Mouse (Mus musculus) midbrain, postnatal 0 days (tissue): ENCODE measurements around the gene Mospd3. TPM values are rescaled to one million over a fixed set of nuclear protein-coding genes. Genes with fewer than 3 reads are reported as not detected.

Experiments
- ATAC-seq: fragments of 200-750 bp; cut with Nextera tagmentation; 2 replicates; pipeline ENCODE4 v1.8.0; 2017; ENCODE audit warnings: moderate number of reproducible peaks, mild to moderate bottlenecking, moderate TSS enrichment, moderate library complexity; ENCODE audit not compliant: low FRiP score
- DNase-seq: peaks from one replicate; pipeline ENCODE4 v3.0.0-alpha.2; 2015; ENCODE audit warnings: low spot score
- H3K27ac ChIP-seq: fragments of 300-500 bp; sonication (generic); 2 replicates; pipeline ENCODE4 v1.5.1; 2014; ENCODE audit warnings: low read depth, mild to moderate bottlenecking, low read length, mixed read lengths
- H3K27me3 ChIP-seq: fragments of 300-500 bp; sonication (generic); 2 replicates; pipeline ENCODE4 v1.6.1; 2014; ENCODE audit warnings: low read length, control low read depth, mixed read lengths; ENCODE audit not compliant: insufficient read depth
- H3K36me3 ChIP-seq: fragments of 300-500 bp; sonication (generic); 2 replicates; pipeline ENCODE4 v1.6.1; 2014; ENCODE audit warnings: low read length, control low read depth, mixed read lengths; ENCODE audit not compliant: insufficient read depth
- H3K4me1 ChIP-seq: fragments of 300-500 bp; sonication (generic); 2 replicates; pipeline ENCODE4 v1.6.1; 2014; ENCODE audit warnings: mild to moderate bottlenecking, control low read depth, antibody characterized with exemption, low read length, mixed read lengths; ENCODE audit not compliant: insufficient read depth
- H3K4me2 ChIP-seq: fragments of 300-500 bp; sonication (generic); 2 replicates; pipeline ENCODE4 v1.6.1; 2014; ENCODE audit warnings: low read depth, mild to moderate bottlenecking, low read length, mixed read lengths; ENCODE audit not compliant: poor library complexity, severe bottlenecking
- H3K4me3 ChIP-seq: fragments of 300-500 bp; sonication (generic); 2 replicates; pipeline ENCODE4 v1.5.1; 2014; ENCODE audit warnings: low read depth, mild to moderate bottlenecking, low read length, moderate library complexity
- H3K9ac ChIP-seq: fragments of 300-500 bp; sonication (generic); replicated peaks from 2 replicates; pipeline ENCODE4 v1.6.1; 2014; ENCODE audit warnings: mild to moderate bottlenecking, low read length, moderate library complexity, mixed read lengths; ENCODE audit not compliant: poor library complexity, severe bottlenecking
- H3K9me3 ChIP-seq: fragments of 300-500 bp; sonication (generic); 2 replicates; pipeline ENCODE4 v1.6.1; 2016; ENCODE audit warnings: low read length, control low read depth
- CTCF ChIP-seq: IDR thresholded peaks from 2 replicates; pipeline ENCODE4 v1.5.1; 2016; ENCODE audit warnings: antibody characterized with exemption, mild to moderate bottlenecking
- WGBS: fragments of 180-500 bp; shearing (Covaris S2); extraction: QIAGEN DNeasy Blood & Tissue Kit; methylation state at CpG from one replicate; pipeline ENCODE4 v1.1.7; 2014; 5-methylcytosine and 5-hydroxymethylcytosine counted together
- polyA plus RNA-seq: library from polyadenylated mRNA; unstranded; fragments of >200 nt; fragmentation: Nextera tagmentation; extraction: Ambion mirVana; gene quantifications from 2 replicates; pipeline ENCODE4 v1.2.1, GENCODE M21; 2015
- total RNA-seq: library from RNA; depleted of rRNA; stranded (reverse); fragments of >200 nt; gene quantifications from 2 replicates; pipeline ENCODE4 v1.2.3, GENCODE M21; 2014

The Mospd3 gene
- total and polyA plus RNA-seq, 2 experiments from 2014 or later = 18.5 to 71.3 TPM

DNA sequence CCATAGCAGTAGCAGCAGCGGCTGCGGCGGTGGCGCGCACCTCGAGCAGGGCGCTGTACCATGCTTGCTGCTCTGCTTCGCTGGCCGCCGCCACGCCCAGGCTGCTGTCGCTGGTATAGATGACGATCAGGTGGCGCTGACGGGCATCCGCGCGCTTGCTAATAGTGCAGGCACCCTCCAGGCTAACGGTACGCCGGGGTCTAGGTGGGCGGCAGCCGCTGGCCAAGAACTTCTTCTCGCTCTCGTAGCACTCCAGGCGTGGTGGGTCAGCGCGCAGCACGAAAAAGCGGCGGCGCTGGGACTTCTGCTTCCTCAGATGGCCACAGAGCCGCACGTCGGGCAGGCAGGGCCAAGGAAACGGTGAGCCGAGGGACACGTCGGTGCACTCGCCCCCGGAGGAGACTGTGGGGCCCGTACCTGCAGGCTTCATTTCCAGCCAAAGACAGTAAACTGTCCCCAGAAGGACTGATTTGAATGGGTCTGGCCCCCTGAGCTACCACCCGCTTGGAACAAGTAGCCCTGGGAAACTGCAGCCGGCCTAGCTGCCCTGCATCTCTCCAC lies 44.3 kb upstream of the Mospd3 start:
- TF ChIP-seq CTCF = no peak
- 4% methylated on average over 44 of the region's 44 CpGs for whole genome bisulfite sequencing
- Histone ChIP-seq H3K9ac (no peak overlapping the region), H3K36me3 (peaks cover 12% of the 10 kb centered on the region; the same call in 1 of the 2 replicates), H3K4me1 (peaks cover 13% of the 10 kb centered on the region; the same call in 1 of the 2 replicates), H3K4me3 (peak overlapping the region; percentile 13), H3K27me3 (peaks cover 24% of the 10 kb centered on the region; the same call in 1 of the 2 replicates), H3K4me2 (peak overlapping the region; percentile 25; the same call in 1 of the 2 replicates), H3K9me3 (no peaks in the 10 kb centered on the region), H3K27ac (no peak overlapping the region)
- DNase-seq (no peak), ATAC-seq (no peak)

DNA sequence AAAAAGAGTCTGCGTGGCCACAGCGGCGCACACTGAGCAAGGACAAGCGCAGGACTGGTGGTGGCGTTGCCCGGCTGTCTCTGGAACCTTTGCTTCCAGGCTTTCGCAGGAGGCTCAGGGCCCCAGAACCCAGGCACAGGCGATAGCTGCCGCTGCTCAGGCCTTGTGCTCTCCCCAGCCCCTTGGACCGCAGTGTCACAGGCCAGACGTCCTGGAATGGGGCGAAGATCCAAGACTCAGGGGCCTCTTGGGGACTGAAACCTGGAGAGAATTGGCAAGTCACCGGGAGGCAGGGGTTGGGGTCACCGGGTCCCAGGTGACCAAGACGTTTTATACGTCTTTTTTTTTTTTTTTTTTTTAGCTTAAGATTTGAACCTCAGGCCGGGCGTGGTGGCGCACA lies 43.6 kb upstream of the Mospd3 start:
- Histone ChIP-seq H3K36me3 (peaks cover 19% of the 10 kb centered on the region), H3K27ac (no peak overlapping the region), H3K4me1 (peaks cover 8% of the 10 kb centered on the region; the same call in 1 of the 2 replicates), H3K4me2 (no peak overlapping the region), H3K27me3 (peaks cover 24% of the 10 kb centered on the region; the same call in 1 of the 2 replicates), H3K9me3 (no peaks in the 10 kb centered on the region), H3K9ac (no peak overlapping the region), H3K4me3 (no peak overlapping the region)
- WGBS = 44% methylated on average over 19 of the region's 19 CpGs
- DNase-seq (no peak), ATAC-seq (no peak)
- no peak for TF ChIP-seq CTCF

DNA sequence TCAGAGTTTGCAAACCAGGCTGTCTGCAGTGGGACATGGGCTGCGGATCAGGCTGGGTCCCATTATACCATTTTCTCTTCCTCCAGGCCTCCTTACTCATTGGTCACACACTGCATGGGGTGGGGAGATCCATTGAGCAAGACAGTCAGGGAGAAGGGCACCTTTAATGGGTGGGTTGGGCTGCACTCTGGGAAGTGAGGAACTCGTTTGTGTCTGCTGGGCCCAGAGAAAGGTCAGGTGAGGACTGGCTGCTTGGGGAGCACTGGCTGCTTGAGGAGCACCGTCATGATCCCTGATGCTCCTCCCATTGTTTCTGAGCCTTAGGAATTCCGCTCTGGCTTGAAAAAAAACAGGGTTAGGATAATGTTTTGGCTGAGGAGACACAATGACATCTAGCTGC lies 42.0 kb upstream of the Mospd3 start:
- no peak overlapping the region for H3K9ac ChIP-seq
- peaks cover 31% of the 10 kb centered on the region for H3K36me3 ChIP-seq
- 51% methylated on average over 4 of the region's 4 CpGs for WGBS
- peaks cover 1% of the 10 kb centered on the region; the same call in 1 of the 2 replicates for H3K4me1 ChIP-seq
- peaks cover 24% of the 10 kb centered on the region; the same call in 1 of the 2 replicates for H3K27me3 ChIP-seq
- H3K27ac ChIP-seq = no peak overlapping the region
- ATAC-seq (no peak), DNase-seq (no peak)
- H3K4me3 ChIP-seq = no peak overlapping the region
- no peaks in the 10 kb centered on the region for H3K9me3 ChIP-seq
- H3K4me2 ChIP-seq = no peak overlapping the region
- no peak for TF ChIP-seq CTCF

DNA sequence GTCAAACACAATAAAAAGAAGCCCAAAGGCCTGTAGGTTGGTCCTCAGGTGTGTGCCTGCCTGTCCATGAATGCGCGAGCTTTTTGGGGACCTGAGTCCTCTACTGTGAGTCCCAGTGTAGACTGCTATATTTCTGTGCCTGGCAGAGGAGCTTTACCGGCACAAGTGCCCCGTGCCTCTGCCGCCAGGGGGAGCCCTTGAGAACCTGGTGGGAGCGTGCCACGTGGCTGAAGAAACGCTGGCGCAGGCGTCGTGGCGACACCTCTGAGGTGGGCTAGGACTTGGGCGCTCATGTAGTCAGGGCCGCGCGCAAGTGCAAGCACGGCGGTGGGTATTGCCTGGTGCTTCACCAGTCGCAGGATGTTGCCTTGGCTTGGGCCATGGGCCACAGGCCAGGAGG lies 40.2 kb upstream of the Mospd3 start, which contains the start of gene Sap25:
TSS of gene Sap25 (plus strand) at position 281 of the 400 bp plus-strand sequence.
- WGBS = 89% methylated on average over 19 of the region's 19 CpGs
- H3K4me3 ChIP-seq = no peak within 1 kb of the TSS
- ATAC-seq (no peak), DNase-seq (no peak)
- H3K27ac ChIP-seq = no peak within 1 kb of the TSS
- H3K9ac ChIP-seq = no peak within 1 kb of the TSS
- TF ChIP-seq CTCF = peak; percentile 32; the same call in 1 of the 2 replicates
- H3K9me3 ChIP-seq = no peaks in the 10 kb centered on the region
- no peak within 1 kb of the TSS for H3K4me2 ChIP-seq
- peaks cover 48% of the 10 kb centered on the region for H3K36me3 ChIP-seq
- H3K4me1 ChIP-seq = no peaks in the 10 kb centered on the region
- H3K27me3 ChIP-seq = peaks cover 20% of the 10 kb centered on the region; the same call in 1 of the 2 replicates

DNA sequence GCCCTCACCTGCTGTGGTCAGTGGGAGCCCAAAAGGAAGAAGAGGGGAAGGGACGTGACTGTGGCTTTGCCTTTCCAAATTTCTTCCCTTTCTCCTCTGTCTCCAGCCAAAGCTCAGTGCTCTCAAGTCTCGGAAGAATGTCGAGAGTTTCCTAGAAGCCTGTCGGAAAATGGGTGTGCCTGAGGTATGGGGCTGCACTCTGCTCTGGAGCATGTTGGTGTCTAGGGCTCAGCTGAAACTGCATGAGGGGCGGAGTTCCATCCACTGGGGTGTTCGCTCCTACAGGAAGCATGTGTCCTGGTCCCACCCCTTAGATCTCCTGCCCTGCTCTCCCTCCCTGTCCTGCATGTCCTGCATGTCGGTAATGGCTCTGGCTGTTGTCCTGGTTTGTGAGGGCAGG lies 38.6 kb upstream of the Mospd3 start:
- H3K4me2 ChIP-seq = no peak overlapping the region
- no peak overlapping the region for H3K9ac ChIP-seq
- TF ChIP-seq CTCF = no peak
- ATAC-seq = no peak
- no peak overlapping the region for H3K27ac ChIP-seq
- peaks cover 8% of the 10 kb centered on the region; the same call in 1 of the 2 replicates for H3K27me3 ChIP-seq
- H3K36me3 ChIP-seq = peaks cover 59% of the 10 kb centered on the region
- WGBS = 86% methylated on average over 7 of the region's 7 CpGs
- no peaks in the 10 kb centered on the region for H3K4me1 ChIP-seq
- H3K4me3 ChIP-seq = no peak overlapping the region
- H3K9me3 ChIP-seq = no peaks in the 10 kb centered on the region
- no peak for DNase-seq

DNA sequence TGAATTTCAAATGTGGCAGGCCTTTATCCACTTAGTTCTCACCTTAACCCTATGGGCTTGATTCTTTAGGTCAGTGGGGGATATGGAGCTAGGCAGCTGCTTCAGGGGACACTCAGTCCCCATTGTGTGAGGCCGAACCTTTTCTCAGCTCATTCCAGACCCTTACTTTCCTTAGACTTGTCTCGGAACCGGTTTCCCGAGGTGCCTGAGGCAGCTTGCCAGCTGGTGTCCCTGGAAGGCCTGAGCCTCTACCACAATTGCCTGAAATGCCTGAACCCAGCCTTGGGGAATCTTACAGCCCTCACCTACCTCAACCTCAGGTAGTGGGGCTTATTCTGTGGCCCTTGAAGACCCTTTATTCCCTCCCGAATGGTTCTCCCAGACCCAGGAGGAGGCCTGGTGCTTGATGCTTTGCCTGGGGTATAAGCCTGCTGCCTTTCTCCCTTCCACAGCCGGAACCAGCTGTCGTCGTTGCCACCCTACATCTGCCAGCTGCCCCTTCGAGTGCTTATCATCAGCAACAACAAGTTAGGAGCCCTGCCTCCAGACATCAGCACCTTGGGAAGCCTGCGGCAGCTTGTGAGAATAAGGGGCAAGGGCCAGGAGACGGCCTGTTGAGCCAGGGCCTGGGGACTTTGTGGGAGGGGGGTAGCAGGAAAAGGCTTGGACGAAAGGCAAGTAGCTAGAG lies 32.7 kb upstream of the Mospd3 start:
- no peak for DNase-seq
- no peaks in the 10 kb centered on the region for H3K9me3 ChIP-seq

More for the DNA sequence above, 32.7 kb upstream of the Mospd3 start:
- Histone ChIP-seq H3K36me3 (peaks cover 44% of the 10 kb centered on the region), H3K4me3 (no peak overlapping the region), H3K9ac (no peak overlapping the region), H3K4me2 (no peak overlapping the region), H3K4me1 (peaks cover 10% of the 10 kb centered on the region), H3K27ac (no peak overlapping the region), H3K27me3 (no peaks in the 10 kb centered on the region)
- WGBS = 81% methylated on average over 12 of the region's 12 CpGs
- ATAC-seq = no peak
- no peak for TF ChIP-seq CTCF
